Mouse (Mus musculus) C2C12 (cell line): ENCODE data around the gene Nsg2.

Experiments used
- CEBPB ChIP-seq: IDR thresholded peaks from one replicate; pipeline ENCODE4 v1.6.1; 2011; ENCODE audit warnings: low read depth, mild to moderate bottlenecking, control low read depth, moderate library complexity
- CTCF ChIP-seq: IDR thresholded peaks from one replicate; pipeline ENCODE4 v1.5.1; 2011; ENCODE audit not compliant: control insufficient read depth, insufficient read depth, insufficient read length
- MAX ChIP-seq: IDR thresholded peaks from one replicate; pipeline ENCODE4 v1.6.1; 2011; ENCODE audit warnings: mild to moderate bottlenecking, control low read depth
- MYOD1 ChIP-seq: IDR thresholded peaks from one replicate; pipeline ENCODE4 v1.6.1; 2011; ENCODE audit warnings: low read depth; ENCODE audit not compliant: control insufficient read depth, insufficient read length
- MYOG ChIP-seq: IDR thresholded peaks from one replicate; pipeline ENCODE4 v1.6.1; 2011; ENCODE audit not compliant: control insufficient read depth, insufficient read length; ENCODE audit errors: extremely low read depth
- USF1 ChIP-seq: IDR thresholded peaks from one replicate; pipeline ENCODE4 v1.6.1; 2011; ENCODE audit warnings: low read depth, mild to moderate bottlenecking, control low read depth, moderate library complexity

DNA sequence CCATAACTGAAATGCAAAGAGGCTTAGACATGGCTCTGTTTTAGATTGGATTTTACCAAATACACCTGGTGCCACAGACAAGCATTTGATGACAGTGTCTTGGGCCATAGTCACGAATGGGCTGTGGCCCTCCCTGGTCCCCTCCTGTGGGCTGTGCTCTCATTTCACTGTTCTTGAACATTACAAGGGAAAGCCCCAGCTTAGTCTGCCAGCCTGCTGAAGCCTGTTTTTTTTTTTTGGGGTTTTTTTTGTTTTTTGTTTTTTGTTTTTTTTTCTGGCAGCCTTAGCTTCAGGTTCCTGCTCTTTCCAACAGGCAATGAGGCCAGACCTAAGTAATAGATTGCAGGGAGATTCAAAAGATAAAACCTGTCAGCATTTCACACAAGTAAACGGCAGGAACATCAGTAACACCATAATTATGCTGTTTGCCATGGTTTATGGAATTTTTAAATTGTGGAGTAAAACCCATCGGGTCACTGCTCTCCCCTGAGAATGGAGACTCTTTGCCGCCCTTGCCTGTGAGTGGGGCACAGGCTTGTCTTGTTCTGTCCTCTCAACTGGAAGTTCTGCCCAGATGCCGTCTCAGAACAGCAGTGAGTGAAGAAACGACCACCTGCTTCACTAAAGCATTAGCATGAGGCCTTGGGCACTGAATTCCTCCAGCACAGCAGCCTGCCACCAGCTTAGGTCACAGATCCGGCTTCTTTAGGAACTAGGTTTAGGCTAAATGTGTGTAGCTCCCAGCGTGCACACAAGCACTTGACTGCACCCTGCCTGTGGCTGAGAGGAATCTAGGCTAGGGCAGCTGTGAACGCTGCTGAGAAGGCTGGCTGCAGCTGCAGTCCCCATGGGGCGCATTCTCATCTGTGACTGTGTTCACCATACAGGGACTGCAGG is 105.7 kb downstream of the Nsg2 start:
- TF ChIP-seq CTCF (no peak), USF1 (no peak), CEBPB (no peak), MYOG (no peak), MAX (no peak), MYOD1 (no peak)
